Mouse (Mus musculus) MEL (cell line): Measurements from ENCODE around the gene Kif18a. TPM values are rescaled to one million over a fixed set of nuclear protein-coding genes. Genes with fewer than 3 reads are reported as not detected.

Experiments used
- DNase-seq: peaks from one replicate; pipeline ENCODE4 v3.0.0; 2011; ENCODE audit warnings: low read depth, low spot score
- H3K27ac ChIP-seq: 2 replicates; pipeline ENCODE4 v1.5.1; 2012; ENCODE audit warnings: low read depth, mild to moderate bottlenecking, control low read depth, low read length, moderate library complexity; ENCODE audit not compliant: control insufficient read depth
- H3K27me3 ChIP-seq, 2 experiments: fragments of 150-350 bp in 1 of 2; sonication (generic) in 1 of 2; 2 replicates each; pipeline ENCODE4 v1.6.1; 2012; ENCODE audit warnings: low read length in 2 of 2, mild to moderate bottlenecking in 2 of 2, improper control_type of control experiment in 1 of 2, moderate library complexity in 1 of 2; ENCODE audit not compliant: insufficient read depth in 2 of 2, control insufficient read depth in 1 of 2
- H3K36me3 ChIP-seq, 2 experiments: 2 replicates each; pipeline ENCODE4 v1.6.1; 2012 to 2014; ENCODE audit warnings: low read length in 2 of 2, improper control_type of control experiment in 1 of 2, inconsistent platforms in 1 of 2, mild to moderate bottlenecking in 1 of 2; ENCODE audit not compliant: insufficient read depth in 2 of 2, control insufficient read depth in 1 of 2
- H3K4me1 ChIP-seq, 2 experiments: fragments of 150-350 bp in 1 of 2; sonication (generic) in 1 of 2; 2 replicates each; pipeline ENCODE4 v1.6.1; 2012; ENCODE audit warnings: low read length in 2 of 2, improper control_type of control experiment in 1 of 2, mild to moderate bottlenecking in 1 of 2; ENCODE audit not compliant: insufficient read depth in 2 of 2, control insufficient read depth in 1 of 2
- H3K4me3 ChIP-seq, 2 experiments: fragments of 150-350 bp in 1 of 2; sonication (generic) in 1 of 2; 2 replicates each; pipeline ENCODE4 v1.5.1; 2012; ENCODE audit warnings: low read depth in 2 of 2, low read length in 2 of 2, mild to moderate bottlenecking in 2 of 2, moderate library complexity in 2 of 2, control low read depth in 1 of 2, improper control_type of control experiment in 1 of 2; ENCODE audit not compliant: control insufficient read depth in 1 of 2, insufficient read depth in 1 of 2
- H3K79me2 ChIP-seq: 2 replicates; pipeline ENCODE4 v1.6.1; 2012; ENCODE audit warnings: mild to moderate bottlenecking, low read length, moderate library complexity; ENCODE audit not compliant: control insufficient read depth, poor library complexity, insufficient read depth
- H3K9ac ChIP-seq: 2 replicates; pipeline ENCODE4 v1.6.1; 2012; ENCODE audit warnings: low read depth, mild to moderate bottlenecking, control low read depth, low read length, moderate library complexity; ENCODE audit not compliant: control insufficient read depth, poor library complexity, severe bottlenecking
- H3K9me3 ChIP-seq: fragments of 150-350 bp; sonication (generic); replicated peaks from 2 replicates; pipeline ENCODE4 v1.6.1; 2012; ENCODE audit warnings: mild to moderate bottlenecking, low read length, improper control_type of control experiment, moderate library complexity; ENCODE audit not compliant: insufficient read depth
- CHD1 ChIP-seq: IDR thresholded peaks from 2 replicates; pipeline ENCODE4 v1.6.1; 2012; ENCODE audit warnings: low read depth, mild to moderate bottlenecking, inconsistent platforms, low read length, improper control_type of control experiment
- EP300 ChIP-seq, 2 experiments: IDR thresholded peaks; 2 replicates each; pipeline ENCODE4 v1.6.1; 2011; ENCODE audit warnings: improper control_type of control experiment in 2 of 2, low read length in 2 of 2, low read depth in 1 of 2, mild to moderate bottlenecking in 1 of 2
- ETS1 ChIP-seq: IDR thresholded peaks from 2 replicates; pipeline ENCODE4 v1.6.1; 2012; ENCODE audit warnings: low read depth, mild to moderate bottlenecking, inconsistent platforms, low read length, improper control_type of control experiment, moderate library complexity
- GATA1 ChIP-seq: IDR thresholded peaks from 2 replicates; pipeline ENCODE4 v1.6.1; 2011; ENCODE audit warnings: low read depth, low read length, improper control_type of control experiment
- KAT2A ChIP-seq: conservative IDR thresholded peaks from 2 replicates; pipeline ENCODE4 v1.6.1; 2012; ENCODE audit warnings: low read depth, low read length, improper control_type of control experiment, inconsistent platforms
- MAFK ChIP-seq: IDR thresholded peaks from 2 replicates; pipeline ENCODE4 v1.6.1; 2011; ENCODE audit warnings: low read depth, mild to moderate bottlenecking, low read length, improper control_type of control experiment, borderline replicate concordance
- MXI1 ChIP-seq: IDR thresholded peaks from 2 replicates; pipeline ENCODE4 v1.6.1; 2011; ENCODE audit warnings: mild to moderate bottlenecking, low read depth, low read length, improper control_type of control experiment
- NELFE ChIP-seq: IDR thresholded peaks from 2 replicates; pipeline ENCODE4 v1.6.1; 2011; ENCODE audit warnings: low read depth, low read length, improper control_type of control experiment
- NRF1 ChIP-seq: IDR thresholded peaks from 2 replicates; pipeline ENCODE4 v1.6.1; 2014; ENCODE audit warnings: low read depth, mild to moderate bottlenecking, inconsistent platforms, low read length, improper control_type of control experiment, moderate library complexity; ENCODE audit not compliant: poor library complexity, insufficient read depth, severe bottlenecking
- POLR2AphosphoS5 ChIP-seq: IDR thresholded peaks from 2 replicates; pipeline ENCODE4 v1.6.1; 2012; ENCODE audit warnings: low read depth, borderline replicate concordance, mild to moderate bottlenecking, inconsistent platforms, low read length, moderate library complexity, mixed read lengths
- RAD21 ChIP-seq: IDR thresholded peaks from 2 replicates; pipeline ENCODE4 v1.6.1; 2011; ENCODE audit warnings: mild to moderate bottlenecking, low read depth, low read length, improper control_type of control experiment
- RCOR1 ChIP-seq: IDR thresholded peaks from 2 replicates; pipeline ENCODE4 v1.6.1; 2012; ENCODE audit warnings: low read depth, mild to moderate bottlenecking, inconsistent platforms, low read length, improper control_type of control experiment
- SMC3 ChIP-seq: IDR thresholded peaks from 2 replicates; pipeline ENCODE4 v1.6.1; 2011; ENCODE audit warnings: low read depth, low read length, improper control_type of control experiment
- ZMIZ1 ChIP-seq: IDR thresholded peaks from 2 replicates; pipeline ENCODE4 v1.6.1; 2012; ENCODE audit warnings: low read depth, mild to moderate bottlenecking, inconsistent platforms, low read length, improper control_type of control experiment, moderate library complexity
- ZNF384 ChIP-seq: IDR thresholded peaks from 2 replicates; pipeline ENCODE4 v1.6.1; 2012; ENCODE audit warnings: low read depth, mild to moderate bottlenecking, inconsistent platforms, low read length, improper control_type of control experiment
- polyA plus RNA-seq, 2 experiments: library from polyadenylated mRNA; stranded (reverse) in 1 of 2; unstranded in 1 of 2; fragments of >175 nt in 1 of 2; fragments of >200 nt in 1 of 2; gene quantifications; 2 replicates each; pipeline versions ENCODE4 v1.2.1 to v1.2.4; 2012; ENCODE audit warnings: low replicate concordance in 2 of 2, low read depth in 1 of 2; ENCODE audit not compliant: insufficient read length in 2 of 2, insufficient read depth in 1 of 2, missing spikeins in 1 of 2
- total RNA-seq: library from RNA; depleted of rRNA; stranded (reverse); fragments of 300-350 nt; gene quantifications from 2 replicates; pipeline ENCODE4 v1.2.3, GENCODE M21; 2012

Gene Kif18a
- total and polyA plus RNA-seq, 3 experiments, result 7.9 to 10.2 TPM; not detected in 1

GRCm38 (mm10) chr2:109280600-109281340 is at the start of gene Kif18a, which contains the start of gene Mettl15 (continued):
- no peak for TF ChIP-seq NRF1
- no peak for TF ChIP-seq CHD1

- Histone ChIP-seq H3K9ac (no peak overlapping the region), H3K27me3 (no peaks in the 10 kb centered on the region), H3K4me1 (peaks cover 0 to 3% of the 10 kb centered on the region in 2 experiments; a peak in 1 of 4 replicates), H3K36me3 (no peaks in the 10 kb centered on the region; a peak in 1 of 4 replicates), H3K27ac (no peak overlapping the region), H3K4me3 (no peak overlapping the region), H3K79me2 (no peaks in the 10 kb centered on the region), H3K9me3 (no peaks in the 10 kb centered on the region)
- TF ChIP-seq POLR2AphosphoS5 (no peak), NELFE (no peak), MXI1 (no peak), RAD21 (no peak)
- no peak for DNase-seq
Measured at GRCm38 (mm10) chr2:109233876-109234275, 46.7 kb upstream of the Kif18a start.

- Histone ChIP-seq H3K9ac (no peak overlapping the region), H3K4me3 (no peak overlapping the region), H3K9me3 (no peaks in the 10 kb centered on the region), H3K36me3 (no peaks in the 10 kb centered on the region; a peak in 2 of 4 replicates), H3K27me3 (no peaks in the 10 kb centered on the region), H3K79me2 (no peaks in the 10 kb centered on the region), H3K27ac (no peak overlapping the region), H3K4me1 (peaks cover 0 to 3% of the 10 kb centered on the region in 2 experiments; a peak in 1 of 4 replicates)
- TF ChIP-seq ZNF384, result peak; percentile 30; the same call in 1 of the 2 replicates
- TF ChIP-seq ETS1, result 0 out of 2 replicates have a peak, but pooled peaks have one; percentile 29
- no peak for TF ChIP-seq SMC3
- no peak for TF ChIP-seq NRF1
- TF ChIP-seq RCOR1, result peak; percentile 72
- TF ChIP-seq MAFK, result no peak
- no peak for TF ChIP-seq KAT2A
- TF ChIP-seq GATA1, result peak; percentile 64; the same call in 1 of the 2 replicates
- TF ChIP-seq EP300 (IDR thresholded peaks at IDR 0.05; ENCODE audit: low read depth in 1 of 2, low read length in 2 of 2), result peak; percentile 29 to 57; a peak in 2 of 4 replicates
- TF ChIP-seq RAD21, result no peak
- TF ChIP-seq ZMIZ1, result no peak
- DNase-seq, result no peak
Measured at GRCm38 (mm10) chr2:109235741-109236140, 44.8 kb upstream of the Kif18a start.
